Mouse (Mus musculus) cortical plate, adult 2 months (tissue): ENCODE data around the gene Gnat1. TPM values are rescaled to one million over a fixed set of nuclear protein-coding genes. Genes with fewer than 3 reads are reported as not detected.
"Not testable (repeated sequence)": the region's sequence is repeated elsewhere in the genome, so short reads cannot be mapped to it uniquely, and the experiment has no call there.

Experiments used
- H3K27ac ChIP-seq: fragments of 200-500 bp; 2 replicates; pipeline ENCODE4 v1.5.1; 2012; ENCODE audit warnings: low read length, control low read depth, inconsistent platforms; ENCODE audit not compliant: insufficient read depth
- H3K4me1 ChIP-seq: fragments of 200-500 bp; 2 replicates; pipeline ENCODE4 v1.6.1; 2011; ENCODE audit warnings: low read length; ENCODE audit not compliant: control insufficient read depth, insufficient read depth
- H3K4me3 ChIP-seq: fragments of 200-500 bp; 2 replicates; pipeline ENCODE4 v1.5.1; 2011; ENCODE audit warnings: mild to moderate bottlenecking, low read length, control low read depth; ENCODE audit not compliant: insufficient read depth
- CTCF ChIP-seq: fragments of 200-500 bp; IDR thresholded peaks from 2 replicates; pipeline ENCODE4 v1.5.1; 2011; ENCODE audit warnings: mild to moderate bottlenecking, control low read depth, low read length; ENCODE audit not compliant: insufficient read depth; ENCODE audit errors: extremely low read depth
- POLR2A ChIP-seq: fragments of 200-500 bp; IDR thresholded peaks from 2 replicates; pipeline ENCODE4 v1.6.1; 2011; ENCODE audit warnings: mild to moderate bottlenecking, low read length, control low read depth; ENCODE audit not compliant: insufficient read depth; ENCODE audit errors: extremely low read depth
- polyA plus RNA-seq: library from polyadenylated mRNA; depleted of rRNA; stranded (reverse); fragments of >200 nt; gene quantifications from 2 replicates; pipeline ENCODE4 v1.2.3, GENCODE M21; 2012

Gene Gnat1
- polyA plus RNA-seq, 1 experiment, result 0.42 TPM

- Histone ChIP-seq H3K4me3 (no peak overlapping the region), H3K4me1 (no peaks in the 10 kb centered on the region), H3K27ac (no peak overlapping the region)
- TF ChIP-seq CTCF (no peak), POLR2A (no peak)
Observed at GRCm38 (mm10) chr9:107693433-107693987, 14.0 kb upstream of the Gnat1 start.

- Histone ChIP-seq H3K27ac (no peak overlapping the region), H3K4me1 (no peaks in the 10 kb centered on the region), H3K4me3 (no peak overlapping the region)
- no peak for TF ChIP-seq CTCF
- no peak for TF ChIP-seq POLR2A
Observed at GRCm38 (mm10) chr9:107692785-107693184, 13.3 kb upstream of the Gnat1 start.

- no peak overlapping the region for H3K4me3 ChIP-seq
Observed at GRCm38 (mm10) chr9:107690391-107690790, 10.9 kb upstream of the Gnat1 start.

GRCm38 (mm10) chr9:107688939-107689338 is 9.4 kb upstream of the Gnat1 start:
- no peak for TF ChIP-seq POLR2A
- no peak for TF ChIP-seq CTCF
- Histone ChIP-seq H3K4me1 (no peaks in the 10 kb centered on the region), H3K27ac (no peak overlapping the region), H3K4me3 (no peak overlapping the region)

More at GRCm38 (mm10) chr9:107690391-107690790, 10.9 kb upstream of the Gnat1 start:
- no peak for TF ChIP-seq CTCF
- TF ChIP-seq POLR2A, result no peak
- Histone ChIP-seq H3K4me1 (no peaks in the 10 kb centered on the region), H3K27ac (no peak overlapping the region)

- TF ChIP-seq CTCF, result no peak
- no peak overlapping the region for H3K4me3 ChIP-seq
Observed at GRCm38 (mm10) chr9:107688415-107688814, 8.9 kb upstream of the Gnat1 start.

GRCm38 (mm10) chr9:107685231-107685981 is 5.9 kb upstream of the Gnat1 start:
- Histone ChIP-seq H3K4me3 (no peak overlapping the region), H3K27ac (no peak overlapping the region), H3K4me1 (no peaks in the 10 kb centered on the region)
- TF ChIP-seq POLR2A (no peak), CTCF (peak; percentile 51)

More at GRCm38 (mm10) chr9:107688415-107688814, 8.9 kb upstream of the Gnat1 start:
- Histone ChIP-seq H3K27ac (no peak overlapping the region), H3K4me1 (no peaks in the 10 kb centered on the region)

GRCm38 (mm10) chr9:107682405-107682804 is 2.9 kb upstream of the Gnat1 start:
- H3K4me1 ChIP-seq, result no peaks in the 10 kb centered on the region
- H3K27ac ChIP-seq, result no peak overlapping the region
- TF ChIP-seq CTCF (no peak), POLR2A (no peak)
- no peak overlapping the region for H3K4me3 ChIP-seq

GRCm38 (mm10) chr9:107678861-107679260 is 651 bp downstream of the Gnat1 start:
- TF ChIP-seq POLR2A, result no peak
- no peak overlapping the region for H3K27ac ChIP-seq
- H3K4me3 ChIP-seq, result no peak overlapping the region
- no peaks in the 10 kb centered on the region for H3K4me1 ChIP-seq

GRCm38 (mm10) chr9:107677819-107678526 is 1.5 kb downstream of the Gnat1 start:
- H3K4me1 ChIP-seq, H3K4me3 ChIP-seq, H3K27ac ChIP-seq: not testable (repeated sequence)
- TF ChIP-seq CTCF, result peak; percentile 53
